Mouse (Mus musculus): ENCODE data around the gene Osr1.

DNA sequence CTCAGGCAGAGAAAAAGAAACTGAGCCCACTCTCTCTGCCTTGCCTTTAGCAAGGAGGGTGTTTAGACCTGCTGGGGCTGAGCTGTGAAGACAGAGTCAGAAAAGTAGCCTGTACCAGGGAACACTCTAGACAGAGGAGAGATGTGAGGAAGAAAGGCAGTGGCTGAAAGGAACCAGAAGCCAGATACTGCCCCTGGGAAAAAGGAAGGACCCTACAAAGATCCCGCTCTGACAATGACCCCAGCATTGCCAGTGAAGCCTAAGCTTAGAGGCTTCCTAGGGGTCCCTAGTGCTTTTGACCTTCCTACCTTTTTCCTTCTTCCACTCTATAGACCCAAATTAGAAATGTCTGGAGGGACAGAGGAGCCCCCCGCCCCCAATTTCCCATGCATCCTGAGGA, 7.7 kb downstream of the Osr1 start:
- no peak for TF ChIP-seq CTCF (conservative IDR thresholded peaks at IDR 0.05; ENCODE audit: low read length)
- no peak for TF ChIP-seq NANOG (IDR thresholded peaks at IDR 0.05; ENCODE audit: borderline replicate concordance, low read length)
- TF ChIP-seq POU5F1 (IDR thresholded peaks at IDR 0.05; ENCODE audit: borderline replicate concordance, low read length): no peak
